Mouse (Mus musculus) CH12.LX (cell line): ENCODE results near the gene Osbpl11. TPM values are rescaled to one million over a fixed set of nuclear protein-coding genes. Genes with fewer than 3 reads are reported as not detected.

Source experiments
- DNase-seq: peaks from one replicate; pipeline ENCODE4 v3.0.0-alpha.2; 2013; ENCODE audit errors: extremely low read depth
- H3K27ac ChIP-seq: 2 replicates; pipeline ENCODE4 v1.5.1; 2012; ENCODE audit warnings: low read depth, mild to moderate bottlenecking, control low read depth, moderate library complexity; ENCODE audit not compliant: insufficient read depth
- H3K27me3 ChIP-seq: replicated peaks from 2 replicates; pipeline ENCODE3; 2012; ENCODE audit warnings: inconsistent platforms
- H3K36me3 ChIP-seq, 2 experiments: replicated peaks in 1 of 2; 2 replicates each; pipeline versions ENCODE3 to v1.6.1; 2012; ENCODE audit warnings: inconsistent platforms in 1 of 2, low read length in 1 of 2, mild to moderate bottlenecking in 1 of 2, mixed read lengths in 1 of 2, moderate library complexity in 1 of 2; ENCODE audit not compliant: control insufficient read depth in 1 of 2, insufficient read depth in 1 of 2
- H3K4me1 ChIP-seq, 2 experiments: 2 replicates each; pipeline ENCODE4 v1.6.1; 2012; ENCODE audit warnings: inconsistent platforms in 1 of 2, moderate library complexity in 1 of 2; ENCODE audit not compliant: insufficient read depth in 2 of 2, control insufficient read depth in 1 of 2
- H3K4me2 ChIP-seq: 2 replicates; pipeline ENCODE4 v1.6.1; 2012; ENCODE audit warnings: low read depth, mild to moderate bottlenecking, control low read depth; ENCODE audit not compliant: poor library complexity, insufficient read depth, severe bottlenecking
- H3K4me3 ChIP-seq, 3 experiments: fragments of 150-350 bp in 1 of 3; sonication (generic) in 1 of 3; replicated peaks in 1 of 3; 2 replicates each; pipeline versions ENCODE3 to v1.5.1; 2011 to 2012; ENCODE audit warnings: low read depth in 2 of 3, low read length in 2 of 3, mild to moderate bottlenecking in 2 of 3, moderate library complexity in 2 of 3, control low read depth in 1 of 3, improper control_type of control experiment in 1 of 3, inconsistent platforms in 1 of 3, mixed read lengths in 1 of 3; ENCODE audit not compliant: poor library complexity in 1 of 3
- H3K79me2 ChIP-seq: replicated peaks from 2 replicates; pipeline ENCODE4 v1.6.1; 2012; ENCODE audit warnings: mild to moderate bottlenecking, moderate library complexity; ENCODE audit not compliant: control insufficient read depth, poor library complexity, insufficient read depth, severe bottlenecking; ENCODE audit errors: extremely low read depth
- H3K9ac ChIP-seq: 2 replicates; pipeline ENCODE4 v1.6.1; 2012; ENCODE audit warnings: low read depth, mild to moderate bottlenecking, control low read depth, moderate library complexity; ENCODE audit not compliant: insufficient read depth
- H3K9me3 ChIP-seq: replicated peaks from 2 replicates; pipeline ENCODE3; 2012; ENCODE audit warnings: low read length, inconsistent platforms, mixed read lengths
- BHLHE40 ChIP-seq: IDR thresholded peaks from 2 replicates; pipeline ENCODE4 v1.6.1; 2011; ENCODE audit warnings: mild to moderate bottlenecking, low read depth, low read length, improper control_type of control experiment
- CHD2 ChIP-seq: IDR thresholded peaks from 2 replicates; pipeline ENCODE4 v1.6.1; 2011; ENCODE audit warnings: low read length, improper control_type of control experiment
- EP300 ChIP-seq: IDR thresholded peaks from 2 replicates; pipeline ENCODE4 v1.6.1; 2011; ENCODE audit warnings: low read length, improper control_type of control experiment
- ETS1 ChIP-seq: conservative IDR thresholded peaks from 2 replicates; pipeline ENCODE4 v1.6.1; 2012; ENCODE audit warnings: low read depth, mild to moderate bottlenecking, inconsistent platforms, low read length, improper control_type of control experiment, moderate library complexity
- HCFC1 ChIP-seq: IDR thresholded peaks from 2 replicates; pipeline ENCODE4 v1.6.1; 2012; ENCODE audit warnings: low read depth, mild to moderate bottlenecking, inconsistent platforms, low read length, improper control_type of control experiment
- IRF4 ChIP-seq: IDR thresholded peaks from 2 replicates; pipeline ENCODE4 v1.6.1; 2014; ENCODE audit warnings: low read depth, mild to moderate bottlenecking, inconsistent platforms, low read length, improper control_type of control experiment
- JUN ChIP-seq: IDR thresholded peaks from 2 replicates; pipeline ENCODE4 v1.6.1; 2011; ENCODE audit warnings: low read depth, mild to moderate bottlenecking, low read length, improper control_type of control experiment, moderate library complexity; ENCODE audit not compliant: insufficient read depth
- KAT2A ChIP-seq: IDR thresholded peaks from 2 replicates; pipeline ENCODE4 v1.6.1; 2012; ENCODE audit warnings: low read length, improper control_type of control experiment, inconsistent platforms; ENCODE audit not compliant: insufficient replicate concordance
- MAFK ChIP-seq: IDR thresholded peaks from 2 replicates; pipeline ENCODE4 v1.6.1; 2011; ENCODE audit warnings: low read length, improper control_type of control experiment; ENCODE audit not compliant: insufficient replicate concordance
- MAZ ChIP-seq: IDR thresholded peaks from 2 replicates; pipeline ENCODE4 v1.6.1; 2012; ENCODE audit warnings: low read depth, mild to moderate bottlenecking, inconsistent platforms, low read length, improper control_type of control experiment, moderate library complexity
- MEF2A ChIP-seq: IDR thresholded peaks from 2 replicates; pipeline ENCODE4 v1.6.1; 2014; ENCODE audit warnings: low read depth, mild to moderate bottlenecking, inconsistent platforms, low read length, improper control_type of control experiment, borderline replicate concordance
- MXI1 ChIP-seq: IDR thresholded peaks from 2 replicates; pipeline ENCODE4 v1.6.1; 2011; ENCODE audit warnings: mild to moderate bottlenecking, low read depth, low read length, improper control_type of control experiment
- NELFE ChIP-seq: IDR thresholded peaks from 2 replicates; pipeline ENCODE4 v1.6.1; 2011; ENCODE audit warnings: low read depth, low read length, improper control_type of control experiment
- NRF1 ChIP-seq: IDR thresholded peaks from 2 replicates; pipeline ENCODE4 v1.6.1; 2014; ENCODE audit warnings: low read depth, mild to moderate bottlenecking, inconsistent platforms, low read length, improper control_type of control experiment, moderate library complexity
- PAX5 ChIP-seq: IDR thresholded peaks from 2 replicates; pipeline ENCODE4 v1.6.1; 2012; ENCODE audit warnings: low read length, inconsistent platforms, mixed read lengths
- POLR2A ChIP-seq: IDR thresholded peaks from 2 replicates; pipeline ENCODE4 v1.6.1; 2011; ENCODE audit warnings: low read depth, mild to moderate bottlenecking, improper control_type of control experiment, low read length
- RAD21 ChIP-seq: IDR thresholded peaks from 2 replicates; pipeline ENCODE4 v1.6.1; 2011; ENCODE audit warnings: low read depth, mild to moderate bottlenecking, low read length, improper control_type of control experiment, moderate library complexity
- SIN3A ChIP-seq: IDR thresholded peaks from 2 replicates; pipeline ENCODE4 v1.6.1; 2012; ENCODE audit warnings: low read length, improper control_type of control experiment, inconsistent platforms
- TBP ChIP-seq: conservative IDR thresholded peaks from 2 replicates; pipeline ENCODE4 v1.6.1; 2011; ENCODE audit warnings: low read depth, low read length, improper control_type of control experiment
- UBTF ChIP-seq: IDR thresholded peaks from 2 replicates; pipeline ENCODE4 v1.6.1; 2012; ENCODE audit warnings: low read depth, mild to moderate bottlenecking, inconsistent platforms, low read length, improper control_type of control experiment, moderate library complexity
- USF1 ChIP-seq: IDR thresholded peaks from 2 replicates; pipeline ENCODE4 v1.6.1; 2014; ENCODE audit warnings: low read depth, mild to moderate bottlenecking, inconsistent platforms, low read length, improper control_type of control experiment
- USF2 ChIP-seq: conservative IDR thresholded peaks from 2 replicates; pipeline ENCODE4 v1.6.1; 2011; ENCODE audit warnings: low read depth, low read length, improper control_type of control experiment
- ZC3H11A ChIP-seq: IDR thresholded peaks from 2 replicates; pipeline ENCODE4 v1.6.1; 2012; ENCODE audit warnings: low read depth, mild to moderate bottlenecking, inconsistent platforms, low read length, improper control_type of control experiment
- ZKSCAN1 ChIP-seq: IDR thresholded peaks from 2 replicates; pipeline ENCODE4 v1.6.1; 2012; ENCODE audit warnings: low read depth, inconsistent platforms, low read length, improper control_type of control experiment, borderline replicate concordance
- ZMIZ1 ChIP-seq: IDR thresholded peaks from 2 replicates; pipeline ENCODE4 v1.6.1; 2012; ENCODE audit warnings: low read depth, mild to moderate bottlenecking, inconsistent platforms, low read length, improper control_type of control experiment
- dilution Hi-C: fragments of 300-500 bp; cut with MboI; formaldehyde crosslinking; loops from 2 replicates; pipeline ENCODE4 v1.14.3; 2020; ENCODE audit warnings: low sequenced_read_pairs; ENCODE audit not compliant: extremely low pct_unique_long_range_greater_than_20kb, extremely low pct_ligation_motif_present
- in situ Hi-C: fragments of 300-500 bp; cut with MboI; formaldehyde crosslinking; loops from 3 replicates; pipeline ENCODE4 v1.14.3; 2019; ENCODE audit warnings: low sequenced_read_pairs, low pct_ligation_motif_present, low pct_unique_long_range_greater_than_20kb, mixed read lengths
- polyA plus RNA-seq: library from polyadenylated mRNA; unstranded; fragments of >175 nt; gene quantifications from 2 replicates; pipeline ENCODE4 v1.2.1, GENCODE M21; 2012; ENCODE audit warnings: low read depth; ENCODE audit not compliant: insufficient read length
- total RNA-seq, 2 experiments: library from RNA; depleted of rRNA; stranded (reverse); fragments of 300-350 nt in 1 of 2; fragments of >200 nt in 1 of 2; gene quantifications; 2 replicates each; pipeline ENCODE4 v1.2.3; 2012 to 2014

Gene Osbpl11
- total and polyA plus RNA-seq, 3 experiments = 10.8 to 12.9 (median 11.4) TPM

DNA sequence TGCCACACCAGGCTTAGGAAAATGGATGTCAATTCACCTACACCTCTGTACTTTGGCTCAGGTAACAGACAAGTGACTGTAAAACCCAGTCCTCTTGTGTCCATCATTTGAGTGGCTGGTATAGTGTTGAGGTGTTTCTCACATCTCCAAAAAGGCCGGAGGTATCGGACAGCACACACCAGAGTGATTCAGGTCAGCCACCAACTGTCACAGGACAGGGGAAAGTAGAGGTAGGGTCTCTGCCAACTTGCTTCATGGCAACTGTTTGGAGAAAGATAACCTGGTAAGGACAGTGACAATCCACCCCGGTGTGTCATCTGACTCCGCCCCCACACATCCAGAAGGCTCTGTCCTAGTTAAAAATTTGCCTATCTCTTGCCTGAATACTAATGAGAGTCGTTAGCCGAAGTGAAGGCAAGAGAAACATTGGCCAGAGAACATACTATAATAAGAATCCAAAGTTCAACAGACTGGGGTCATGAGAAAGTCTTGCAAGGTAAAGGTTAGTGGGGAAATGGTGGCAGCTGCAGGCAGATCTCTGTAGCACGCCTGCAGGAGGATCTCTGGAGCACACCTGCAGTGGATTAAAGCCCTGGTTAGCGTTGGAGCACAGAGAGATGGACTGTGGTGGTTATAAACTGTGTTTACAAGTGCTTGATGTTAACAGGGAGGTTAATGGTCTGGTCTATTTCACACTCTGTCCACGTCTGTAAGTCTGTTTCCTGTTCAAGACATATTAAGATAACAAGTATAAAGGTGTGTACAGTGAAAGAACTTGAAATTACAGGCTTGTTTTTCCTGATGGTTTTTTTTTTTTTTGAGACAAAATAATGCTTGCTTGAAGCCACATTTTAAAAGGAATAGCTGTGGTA, 13.9 kb upstream of the Osbpl11 start:
- no peaks in the 10 kb centered on the region for H3K79me2 ChIP-seq
- H3K4me1 ChIP-seq = peaks cover 0 to 7% of the 10 kb centered on the region in 2 experiments; a peak in 1 of 4 replicates
- H3K36me3 ChIP-seq = no peaks in the 10 kb centered on the region
- in situ Hi-C loops (no loop called here), dilution Hi-C loops (no loop called here)
- H3K4me3 ChIP-seq = no peak overlapping the region
- no peaks in the 10 kb centered on the region for H3K27me3 ChIP-seq
- peaks cover 9% of the 10 kb centered on the region for H3K9me3 ChIP-seq
- no peak overlapping the region for H3K4me2 ChIP-seq
- H3K9ac ChIP-seq = no peak overlapping the region
- H3K27ac ChIP-seq = no peak overlapping the region
- TF ChIP-seq BHLHE40 = no peak
- no peak for TF ChIP-seq ZMIZ1
- TF ChIP-seq SIN3A = no peak
- TF ChIP-seq NRF1 = no peak
- no peak for TF ChIP-seq MAFK
- no peak for TF ChIP-seq KAT2A
- no peak for TF ChIP-seq HCFC1
- TF ChIP-seq IRF4 = no peak
- TF ChIP-seq POLR2A = no peak
- no peak for TF ChIP-seq MEF2A
- TF ChIP-seq ZC3H11A = no peak
- no peak for TF ChIP-seq MAZ
- no peak for TF ChIP-seq MXI1
- no peak for TF ChIP-seq JUN
- no peak for TF ChIP-seq RAD21
- TF ChIP-seq USF2 = no peak
- TF ChIP-seq TBP = no peak
- no peak for TF ChIP-seq ETS1
- TF ChIP-seq EP300 = no peak
- no peak for TF ChIP-seq PAX5
- DNase-seq = no peak

DNA sequence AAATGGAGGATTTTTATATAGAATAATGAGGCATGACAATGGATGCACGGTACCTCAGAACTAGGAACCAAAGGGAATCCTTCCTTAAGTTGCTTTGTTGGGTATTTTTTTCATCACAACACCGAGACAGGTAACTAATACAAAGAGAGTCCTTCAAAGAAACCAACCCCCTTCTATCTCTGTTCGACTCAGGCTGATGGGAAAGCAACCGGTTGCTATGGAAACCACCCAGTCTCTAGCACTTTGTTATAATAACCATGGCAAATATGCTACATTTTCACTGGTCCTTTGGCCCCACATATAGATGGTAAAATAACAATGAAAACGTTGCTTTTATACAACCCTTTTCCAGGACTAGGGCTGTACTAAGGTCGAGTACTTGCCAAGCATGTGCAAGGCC, 13.1 kb upstream of the Osbpl11 start:
- no peak overlapping the region for H3K27ac ChIP-seq
- DNase-seq = no peak
- H3K79me2 ChIP-seq = no peaks in the 10 kb centered on the region
- no peak overlapping the region for H3K9ac ChIP-seq
- H3K36me3 ChIP-seq = no peaks in the 10 kb centered on the region
- dilution Hi-C loops (no loop called here), in situ Hi-C loops (no loop called here)
- TF ChIP-seq PAX5 (no peak), MXI1 (no peak), POLR2A (no peak), ZKSCAN1 (no peak), NELFE (no peak), KAT2A (no peak), TBP (no peak), CHD2 (no peak), USF1 (no peak), ETS1 (no peak), EP300 (no peak), UBTF (no peak), HCFC1 (no peak), NRF1 (no peak), JUN (no peak)
- H3K9me3 ChIP-seq = peaks cover 9% of the 10 kb centered on the region
- no peaks in the 10 kb centered on the region for H3K27me3 ChIP-seq
- no peak overlapping the region for H3K4me3 ChIP-seq
- no peak overlapping the region for H3K4me2 ChIP-seq
- H3K4me1 ChIP-seq = peaks cover 0 to 7% of the 10 kb centered on the region in 2 experiments; a peak in 1 of 4 replicates
